Mouse (Mus musculus) erythroblast, embryonic 14.5 days (primary cell): ENCODE measurements at regions not wholly inside any gene's neighbourhood (a gene's known extent, or its start where the extent isn't known, plus 50 kb on each side); places are given as distances from the start of the nearest gene placed in this dataset.

Experiments
- GATA1 ChIP-seq: IDR thresholded peaks from 2 replicates; pipeline ENCODE4 v1.6.1; 2012; ENCODE audit warnings: low read length, inconsistent platforms, mixed read lengths
- TAL1 ChIP-seq: IDR thresholded peaks from 3 replicates; pipeline ENCODE4 v1.6.1; 2012; ENCODE audit warnings: low read length, inconsistent platforms, mixed read lengths

DNA sequence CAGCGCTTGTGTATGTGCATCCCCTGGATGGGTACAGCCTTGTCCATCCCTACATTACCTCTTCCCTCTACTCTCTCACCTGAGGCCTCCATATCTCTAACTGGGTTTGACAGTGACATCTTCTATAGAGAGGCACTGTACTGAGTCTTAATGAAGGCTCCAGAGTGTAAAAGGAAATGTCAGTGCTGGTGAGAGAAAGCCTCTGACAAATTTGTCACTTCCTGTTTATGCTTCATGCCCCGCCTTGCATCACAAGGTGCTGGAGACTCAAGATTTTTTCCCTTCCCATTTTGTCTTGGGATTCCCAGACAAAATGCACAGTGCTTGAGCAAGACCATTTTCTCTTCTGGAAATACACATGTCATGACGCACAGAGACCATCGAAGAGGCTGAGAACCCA is 70.8 kb downstream of the 3110018I06Rik start:
- no peak for TF ChIP-seq GATA1
- no peak for TF ChIP-seq TAL1
